Mouse (Mus musculus): Measurements from ENCODE around the gene Lrfn4.

DNA sequence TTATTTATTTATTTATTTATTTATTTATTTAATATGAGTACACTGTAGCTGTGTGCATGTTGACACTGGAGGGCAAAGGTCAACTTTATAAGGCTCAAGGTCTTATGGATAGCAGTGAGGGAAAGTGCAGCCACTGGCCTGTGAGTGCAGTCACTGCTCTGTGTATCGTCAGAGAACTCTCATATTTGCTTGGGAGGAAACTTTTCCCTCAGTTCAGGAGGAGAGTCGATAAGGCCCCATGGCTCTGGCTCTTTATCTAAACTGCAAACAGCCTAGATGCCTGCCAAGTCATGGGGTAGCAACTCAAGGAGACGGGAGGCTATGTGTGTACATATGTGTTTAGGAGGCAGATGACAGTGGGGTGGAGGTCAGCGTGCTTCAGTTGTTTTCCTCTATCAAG lies 46.6 kb downstream of the Lrfn4 start:
- no peak for TF ChIP-seq FLI1 (IDR thresholded peaks at IDR 0.05; ENCODE audit: low read length)
- no peak for TF ChIP-seq GATA1 (IDR thresholded peaks at IDR 0.05; ENCODE audit: borderline replicate concordance, low read length)
